Mouse (Mus musculus): ENCODE measurements at regions not wholly inside any gene's neighbourhood (a gene's known extent, or its start where the extent isn't known, plus 50 kb on each side); places are given as distances from the start of the nearest gene placed in this dataset.

DNA sequence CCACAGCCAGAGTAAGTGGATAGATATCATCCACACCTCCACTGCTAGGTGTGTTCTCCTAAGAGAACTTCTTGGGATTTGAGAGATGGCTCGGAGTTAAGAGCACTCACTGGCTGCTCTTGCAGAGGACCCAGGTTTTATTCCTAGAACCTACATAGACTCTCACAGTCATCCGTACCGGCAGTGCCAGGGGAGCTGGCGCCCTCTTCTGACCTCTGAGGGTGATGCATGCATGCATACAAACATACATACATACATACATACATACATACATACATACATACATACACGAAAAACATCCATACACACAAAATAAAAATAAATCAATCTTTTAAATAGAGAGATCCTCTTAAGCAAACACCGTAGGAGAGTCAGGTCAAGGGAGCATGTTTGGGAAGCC is 70.1 kb upstream of the Ipo5 start:
- TF ChIP-seq CTCF (IDR thresholded peaks at IDR 0.05; ENCODE audit: low read depth) (peak; percentile 33), EP300 (IDR thresholded peaks at IDR 0.05; ENCODE audit: low read depth) (no peak)
- no peak for ATAC-seq (ENCODE audit: insufficient read depth)
- Histone ChIP-seq H3K4me3 (ENCODE audit: insufficient read depth in 1 of 2, low read depth in 2 of 2, low read length in 2 of 2) (no peak overlapping the region), H3K27me3 (ENCODE audit: control insufficient read depth, insufficient read depth, low read length) (no peaks in the 10 kb centered on the region), H3K36me3 (replicated peaks; ENCODE audit: control insufficient read depth, insufficient read depth, low read depth) (no peaks in the 10 kb centered on the region), H3K9me3 (ENCODE audit: control insufficient read depth, low read length) (no peaks in the 10 kb centered on the region), H3K9ac (replicated peaks) (no peak overlapping the region), H3K4me1 (replicated peaks; ENCODE audit: control insufficient read depth in 2 of 2, insufficient read depth in 2 of 2, low read length in 1 of 2) (no peaks in the 10 kb centered on the region), H3K4me2 (ENCODE audit: low read depth) (no peak overlapping the region), H3K27ac (no peak overlapping the region)
- 58% methylated on average over 6 of the region's 6 CpGs for WGBS (ENCODE audit: insufficient replicate concordance)
- DNase-seq (ENCODE audit: low read depth in 3 of 3, low spot score in 3 of 3), result no peak

- WGBS (ENCODE audit: insufficient replicate concordance), result 54% methylated on average over 6 of the region's 6 CpGs
- no peak for DNase-seq (ENCODE audit: low read depth in 3 of 3, low spot score in 3 of 3)
- Histone ChIP-seq H3K9me3 (ENCODE audit: control insufficient read depth, low read length) (no peaks in the 10 kb centered on the region), H3K9ac (replicated peaks) (no peak overlapping the region), H3K4me2 (ENCODE audit: low read depth) (no peak overlapping the region), H3K4me1 (replicated peaks; ENCODE audit: control insufficient read depth in 2 of 2, insufficient read depth in 2 of 2, low read length in 1 of 2) (no peaks in the 10 kb centered on the region), H3K27me3 (ENCODE audit: control insufficient read depth, insufficient read depth, low read length) (no peaks in the 10 kb centered on the region), H3K4me3 (ENCODE audit: insufficient read depth in 1 of 2, low read depth in 2 of 2, low read length in 2 of 2) (no peak overlapping the region), H3K27ac (no peak overlapping the region), H3K36me3 (replicated peaks; ENCODE audit: control insufficient read depth, insufficient read depth, low read depth) (no peaks in the 10 kb centered on the region)
- no peak for ATAC-seq (ENCODE audit: insufficient read depth)
- no peak for TF ChIP-seq EP300 (IDR thresholded peaks at IDR 0.05; ENCODE audit: low read depth)
- TF ChIP-seq CTCF (IDR thresholded peaks at IDR 0.05; ENCODE audit: low read depth), result no peak
These were observed 69.7 kb upstream of the Ipo5 start for GRCm38 (mm10) chr14:120841311-120841710.

GRCm38 (mm10) chr14:120845172-120845571 is 65.9 kb upstream of the Ipo5 start:
- Histone ChIP-seq H3K4me3 (ENCODE audit: insufficient read depth in 1 of 2, low read depth in 2 of 2, low read length in 2 of 2) (no peak overlapping the region), H3K27me3 (ENCODE audit: control insufficient read depth, insufficient read depth, low read length) (no peaks in the 10 kb centered on the region), H3K9ac (replicated peaks) (no peak overlapping the region), H3K4me2 (ENCODE audit: low read depth) (no peak overlapping the region), H3K4me1 (replicated peaks; ENCODE audit: control insufficient read depth in 2 of 2, insufficient read depth in 2 of 2, low read length in 1 of 2) (0 out of 4 replicates have a peak, but pooled peaks cover 0 to 3% of the 10 kb centered on the region in 2 experiments), H3K9me3 (ENCODE audit: control insufficient read depth, low read length) (no peaks in the 10 kb centered on the region), H3K27ac (no peak overlapping the region), H3K36me3 (replicated peaks; ENCODE audit: control insufficient read depth, insufficient read depth, low read depth) (no peaks in the 10 kb centered on the region)
- ATAC-seq (ENCODE audit: insufficient read depth), result no peak
- TF ChIP-seq CTCF (IDR thresholded peaks at IDR 0.05; ENCODE audit: low read depth) (no peak), EP300 (IDR thresholded peaks at IDR 0.05; ENCODE audit: low read depth) (no peak)
- no peak for DNase-seq (ENCODE audit: low read depth in 3 of 3, low spot score in 3 of 3)
- 39% methylated on average over 2 of the region's 2 CpGs for WGBS (ENCODE audit: insufficient replicate concordance)

- H3K27me3 ChIP-seq (ENCODE audit: control insufficient read depth, insufficient read depth, low read length), result no peaks in the 10 kb centered on the region
- WGBS (ENCODE audit: insufficient replicate concordance), result 53% methylated on average over 10 of the region's 10 CpGs
- DNase-seq (ENCODE audit: low read depth in 3 of 3, low spot score in 3 of 3) (no peak), ATAC-seq (ENCODE audit: insufficient read depth) (no peak)
- no peak overlapping the region for H3K27ac ChIP-seq
- 0 out of 4 replicates have a peak, but pooled peaks cover 0 to 3% of the 10 kb centered on the region in 2 experiments for H3K4me1 ChIP-seq (replicated peaks; ENCODE audit: control insufficient read depth in 2 of 2, insufficient read depth in 2 of 2, low read length in 1 of 2)
- H3K36me3 ChIP-seq (replicated peaks; ENCODE audit: control insufficient read depth, insufficient read depth, low read depth), result no peaks in the 10 kb centered on the region
- H3K4me3 ChIP-seq (ENCODE audit: insufficient read depth in 1 of 2, low read depth in 2 of 2, low read length in 2 of 2), result no peak overlapping the region
- H3K9me3 ChIP-seq (ENCODE audit: control insufficient read depth, low read length), result no peaks in the 10 kb centered on the region
- H3K9ac ChIP-seq (replicated peaks), result no peak overlapping the region
- H3K4me2 ChIP-seq (ENCODE audit: low read depth), result no peak overlapping the region
- TF ChIP-seq CTCF (IDR thresholded peaks at IDR 0.05; ENCODE audit: low read depth), result no peak
- no peak for TF ChIP-seq EP300 (IDR thresholded peaks at IDR 0.05; ENCODE audit: low read depth)
These were observed 64.8 kb upstream of the Ipo5 start for GRCm38 (mm10) chr14:120846073-120846850.

GRCm38 (mm10) chr14:120847006-120847405 is 64.0 kb upstream of the Ipo5 start:
- Histone ChIP-seq H3K9me3 (ENCODE audit: control insufficient read depth, low read length) (no peaks in the 10 kb centered on the region), H3K36me3 (replicated peaks; ENCODE audit: control insufficient read depth, insufficient read depth, low read depth) (no peaks in the 10 kb centered on the region), H3K4me1 (replicated peaks; ENCODE audit: control insufficient read depth in 2 of 2, insufficient read depth in 2 of 2, low read length in 1 of 2) (0 out of 4 replicates have a peak, but pooled peaks cover 0 to 3% of the 10 kb centered on the region in 2 experiments), H3K4me3 (ENCODE audit: insufficient read depth in 1 of 2, low read depth in 2 of 2, low read length in 2 of 2) (no peak overlapping the region), H3K9ac (replicated peaks) (no peak overlapping the region), H3K27me3 (ENCODE audit: control insufficient read depth, insufficient read depth, low read length) (no peaks in the 10 kb centered on the region), H3K27ac (no peak overlapping the region), H3K4me2 (ENCODE audit: low read depth) (no peak overlapping the region)
- DNase-seq (ENCODE audit: low read depth in 3 of 3, low spot score in 3 of 3), result no peak
- no peak for ATAC-seq (ENCODE audit: insufficient read depth)
- WGBS (ENCODE audit: insufficient replicate concordance), result 60% methylated on average over 5 of the region's 5 CpGs
- TF ChIP-seq CTCF (IDR thresholded peaks at IDR 0.05; ENCODE audit: low read depth) (0 out of 2 replicates have a peak, but pooled peaks have one; percentile 8), EP300 (IDR thresholded peaks at IDR 0.05; ENCODE audit: low read depth) (no peak)

Measured in liver, embryonic 14.5 days (tissue).